Mouse (Mus musculus): Measurements from ENCODE around the gene Actn2. TPM values are rescaled to one million over a fixed set of nuclear protein-coding genes. Genes with fewer than 3 reads are reported as not detected.

Gene Actn2
- polyA plus RNA-seq, 1 experiment from 2014 or later, result 1.3 TPM

DNA sequence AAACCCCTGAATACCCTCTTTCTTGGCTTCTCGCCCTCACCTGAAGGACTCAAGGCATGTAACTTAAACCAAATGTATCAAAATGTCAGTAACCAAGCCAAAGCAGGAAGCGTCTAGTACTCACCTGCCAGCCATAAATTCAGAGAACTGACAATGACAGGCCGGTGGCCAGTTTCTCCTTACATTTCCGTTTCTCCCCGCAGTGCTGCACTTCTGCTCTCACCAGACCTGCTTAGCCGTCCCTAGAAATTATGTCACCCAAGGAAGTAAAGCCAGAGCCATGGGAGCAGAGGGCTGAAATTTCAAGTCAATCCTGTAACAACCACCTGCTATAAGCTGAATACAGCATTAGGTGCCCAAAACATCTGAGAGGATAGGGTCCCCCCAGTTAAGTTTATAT, 887 bp upstream of the Actn2 start:
- Histone ChIP-seq H3K27ac (no peak overlapping the region), H3K4me2 (no peak overlapping the region), H3K4me1 (0 out of 2 replicates have a peak, but pooled peaks cover 3% of the 10 kb centered on the region), H3K36me3 (ENCODE audit: poor library complexity, severe bottlenecking) (no peaks in the 10 kb centered on the region), H3K9ac (no peak overlapping the region), H3K4me3 (no peak overlapping the region), H3K9me3 (replicated peaks) (no peaks in the 10 kb centered on the region), H3K27me3 (peaks cover 6% of the 10 kb centered on the region; the same call in 1 of the 2 replicates)
- WGBS, result 64% methylated on average over 6 of the region's 6 CpGs
- no peak for ATAC-seq

DNA sequence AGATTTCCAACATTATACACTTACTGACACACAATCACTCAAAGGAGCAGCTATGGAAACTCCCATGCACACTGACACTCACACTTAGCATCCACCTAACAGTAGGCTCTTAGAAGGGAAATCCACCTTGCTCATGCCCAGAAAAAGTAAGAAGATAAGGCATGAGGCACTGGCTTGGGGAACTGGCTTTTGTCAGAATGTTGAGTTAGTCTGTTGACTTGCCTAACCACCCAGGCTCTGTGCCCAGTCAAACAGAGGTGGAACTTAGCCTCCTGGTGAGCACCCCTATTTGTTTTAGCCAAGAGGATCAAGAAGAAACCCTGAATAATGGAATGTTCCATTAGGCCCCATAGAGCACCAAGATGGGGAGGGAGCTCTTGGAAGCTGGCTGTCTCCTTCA, 1.1 kb downstream of the Actn2 start:
- H3K9ac ChIP-seq, result no peak overlapping the region
- H3K36me3 ChIP-seq (ENCODE audit: poor library complexity, severe bottlenecking), result no peaks in the 10 kb centered on the region
- peaks cover 6% of the 10 kb centered on the region; the same call in 1 of the 2 replicates for H3K27me3 ChIP-seq
- no peak overlapping the region for H3K4me2 ChIP-seq
- H3K4me3 ChIP-seq, result no peak overlapping the region
- H3K27ac ChIP-seq, result no peak overlapping the region
- 0 out of 2 replicates have a peak, but pooled peaks cover 3% of the 10 kb centered on the region for H3K4me1 ChIP-seq
- H3K9me3 ChIP-seq (replicated peaks), result no peaks in the 10 kb centered on the region
- ATAC-seq, result no peak

DNA sequence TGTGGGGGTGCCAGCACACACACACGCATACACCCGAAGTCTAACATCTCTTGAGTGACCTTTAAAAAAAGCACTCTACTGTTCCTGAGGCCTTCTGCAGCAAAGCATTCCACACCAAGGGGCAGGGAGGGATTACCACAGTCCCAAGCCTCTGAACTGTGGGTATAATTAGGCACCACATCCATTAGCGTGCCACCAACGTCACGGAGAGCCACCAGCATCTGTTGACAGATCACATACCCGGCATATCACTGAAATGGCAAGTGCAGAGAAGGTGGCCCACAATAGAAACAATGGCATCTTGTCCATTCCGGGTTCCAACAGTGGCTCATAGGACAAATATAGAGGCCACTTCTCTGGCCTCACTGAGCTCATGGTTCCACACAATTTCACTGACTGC, 2.8 kb downstream of the Actn2 start:
- WGBS, result 87% methylated on average over 7 of the region's 7 CpGs
- Histone ChIP-seq H3K4me2 (no peak overlapping the region), H3K9ac (no peak overlapping the region), H3K36me3 (ENCODE audit: poor library complexity, severe bottlenecking) (no peaks in the 10 kb centered on the region), H3K4me3 (no peak overlapping the region), H3K9me3 (replicated peaks) (no peaks in the 10 kb centered on the region), H3K27ac (no peak overlapping the region), H3K4me1 (0 out of 2 replicates have a peak, but pooled peaks cover 3% of the 10 kb centered on the region), H3K27me3 (peaks cover 6% of the 10 kb centered on the region; the same call in 1 of the 2 replicates)
- no peak for ATAC-seq

DNA sequence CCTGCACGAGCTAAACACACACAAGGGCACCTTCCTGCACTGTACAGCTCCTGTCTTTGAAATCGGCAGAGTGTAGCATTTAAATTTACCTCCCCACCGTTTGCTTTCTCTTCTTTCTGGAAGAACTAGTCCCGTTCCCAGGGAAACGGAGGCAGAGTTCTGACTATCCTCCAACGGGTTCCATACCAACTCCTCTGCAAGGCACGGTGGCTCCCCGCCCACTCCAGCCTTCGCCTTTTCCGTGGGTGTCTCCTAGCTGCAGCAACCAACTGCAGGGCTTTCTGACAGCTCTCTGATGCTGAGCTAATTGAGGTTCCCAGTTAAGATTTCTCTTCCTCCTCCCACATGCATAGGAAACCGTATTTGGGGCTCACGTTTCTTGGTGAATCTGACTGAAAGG, 6.5 kb downstream of the Actn2 start:
- Histone ChIP-seq H3K36me3 (ENCODE audit: poor library complexity, severe bottlenecking) (no peaks in the 10 kb centered on the region), H3K4me2 (no peak overlapping the region), H3K9ac (no peak overlapping the region), H3K9me3 (replicated peaks) (no peaks in the 10 kb centered on the region), H3K27me3 (no peaks in the 10 kb centered on the region), H3K4me3 (no peak overlapping the region), H3K4me1 (no peaks in the 10 kb centered on the region), H3K27ac (no peak overlapping the region)
- no peak for ATAC-seq
- WGBS, result 76% methylated on average over 12 of the region's 12 CpGs

DNA sequence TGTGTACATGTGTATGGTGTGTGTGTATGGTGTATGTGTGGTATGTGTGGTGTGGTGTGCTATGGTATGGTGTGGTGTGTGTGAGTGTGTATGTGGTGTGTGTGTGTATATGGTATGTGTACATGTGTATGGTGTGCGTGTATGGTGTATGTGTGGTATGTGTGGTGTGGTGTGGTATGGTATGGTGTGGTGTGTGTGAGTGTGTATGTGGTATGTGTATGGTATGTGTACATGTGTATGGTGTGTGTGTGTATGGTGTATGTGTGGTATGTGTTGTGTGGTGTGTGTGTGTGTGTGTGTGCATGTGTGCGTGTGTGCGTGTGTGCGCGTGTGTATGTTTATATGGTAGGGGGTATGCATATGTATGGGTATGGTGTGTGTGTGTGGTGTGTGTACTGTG, 9.0 kb downstream of the Actn2 start:
- Histone ChIP-seq H3K9me3 (replicated peaks) (no peaks in the 10 kb centered on the region), H3K4me2 (no peak overlapping the region), H3K27me3 (no peaks in the 10 kb centered on the region), H3K36me3 (ENCODE audit: poor library complexity, severe bottlenecking) (no peaks in the 10 kb centered on the region), H3K4me1 (no peaks in the 10 kb centered on the region), H3K9ac (no peak overlapping the region), H3K27ac (no peak overlapping the region), H3K4me3 (no peak overlapping the region)
- 92% methylated on average over 5 of the region's 5 CpGs for WGBS
- ATAC-seq, result no peak

DNA sequence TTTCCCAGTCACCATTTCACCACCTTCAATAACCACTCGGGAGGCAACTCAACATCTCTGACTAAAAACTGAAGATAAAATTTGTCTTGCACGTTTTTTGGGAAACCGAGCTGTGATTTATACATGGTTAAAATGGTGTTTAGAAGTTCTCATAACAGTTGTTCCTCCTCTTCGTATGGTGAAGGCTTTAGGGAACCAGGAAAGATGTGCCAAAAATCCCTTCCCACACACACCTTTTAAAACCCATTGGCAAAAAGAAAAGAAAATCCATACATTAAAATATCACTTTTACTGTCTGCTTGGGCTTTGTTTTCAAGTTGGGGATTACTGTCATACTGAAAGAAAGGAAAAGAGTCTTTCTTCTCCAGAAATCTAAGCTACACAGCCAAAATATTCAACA, 12.2 kb downstream of the Actn2 start:
- ATAC-seq, result no peak
- Histone ChIP-seq H3K4me1 (no peaks in the 10 kb centered on the region), H3K27me3 (no peaks in the 10 kb centered on the region), H3K27ac (no peak overlapping the region), H3K9me3 (replicated peaks) (no peaks in the 10 kb centered on the region), H3K36me3 (ENCODE audit: poor library complexity, severe bottlenecking) (no peaks in the 10 kb centered on the region), H3K9ac (no peak overlapping the region), H3K4me2 (no peak overlapping the region), H3K4me3 (no peak overlapping the region)
- 87% methylated on average over 4 of the region's 4 CpGs for WGBS

DNA sequence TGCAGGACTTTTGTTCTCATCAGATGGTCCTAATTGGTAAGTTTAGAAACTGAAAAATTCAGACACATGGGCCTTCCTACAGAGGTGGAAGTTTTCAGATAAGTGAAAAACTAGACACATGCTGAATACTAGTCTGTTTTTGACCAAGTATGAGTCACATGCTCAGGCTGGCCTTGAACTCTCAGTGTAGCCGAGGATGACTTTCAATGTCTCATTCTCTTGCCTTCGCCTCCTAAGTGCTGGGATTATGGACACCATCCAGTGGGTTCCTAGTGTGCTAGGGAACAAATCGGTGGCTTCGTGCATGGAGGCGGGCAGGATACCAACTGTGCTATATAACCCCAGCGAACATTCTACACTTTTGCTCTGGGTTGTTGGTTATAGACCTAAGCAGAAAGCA, 13.0 kb downstream of the Actn2 start:
- H3K4me1 ChIP-seq, result no peaks in the 10 kb centered on the region
- no peaks in the 10 kb centered on the region for H3K9me3 ChIP-seq (replicated peaks)
- no peaks in the 10 kb centered on the region for H3K27me3 ChIP-seq
- no peak overlapping the region for H3K4me2 ChIP-seq
- no peak overlapping the region for H3K9ac ChIP-seq
- no peak overlapping the region for H3K4me3 ChIP-seq
- ATAC-seq, result no peak
- 89% methylated on average over 6 of the region's 6 CpGs for WGBS
- H3K27ac ChIP-seq, result no peak overlapping the region
- H3K36me3 ChIP-seq (ENCODE audit: poor library complexity, severe bottlenecking), result no peaks in the 10 kb centered on the region

DNA sequence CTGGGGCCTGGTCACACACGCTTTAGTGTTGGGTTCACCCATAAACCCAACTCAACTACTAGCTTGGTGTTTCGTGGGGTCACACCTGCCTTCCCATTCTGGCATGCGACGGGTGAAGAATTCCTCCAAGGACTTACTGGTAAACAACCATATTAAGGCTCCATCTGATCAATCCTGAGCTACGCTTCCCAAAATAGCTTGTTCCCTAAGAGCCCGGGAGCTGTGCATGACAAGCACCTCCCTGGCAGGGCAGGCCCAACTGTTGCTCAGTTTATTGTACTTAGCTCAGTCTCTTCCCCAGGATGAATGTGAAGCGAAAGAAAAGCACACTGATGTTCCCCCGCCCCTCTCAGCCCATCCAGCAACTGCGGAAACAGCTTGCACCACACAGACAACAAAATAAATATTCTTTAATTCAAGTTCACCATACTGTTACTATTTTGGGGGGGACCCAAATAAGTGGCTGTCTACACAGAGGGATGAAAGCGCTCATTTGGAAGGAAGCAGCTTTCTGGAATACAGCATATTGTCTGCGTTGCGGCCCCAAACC, 17.4 kb downstream of the Actn2 start:
- Histone ChIP-seq H3K4me1 (no peaks in the 10 kb centered on the region), H3K27me3 (no peaks in the 10 kb centered on the region), H3K27ac (no peak overlapping the region), H3K4me3 (no peak overlapping the region), H3K4me2 (no peak overlapping the region), H3K36me3 (ENCODE audit: poor library complexity, severe bottlenecking) (no peaks in the 10 kb centered on the region), H3K9me3 (replicated peaks) (no peaks in the 10 kb centered on the region), H3K9ac (no peak overlapping the region)
- no peak for ATAC-seq
- 89% methylated on average over 12 of the region's 12 CpGs for WGBS

DNA sequence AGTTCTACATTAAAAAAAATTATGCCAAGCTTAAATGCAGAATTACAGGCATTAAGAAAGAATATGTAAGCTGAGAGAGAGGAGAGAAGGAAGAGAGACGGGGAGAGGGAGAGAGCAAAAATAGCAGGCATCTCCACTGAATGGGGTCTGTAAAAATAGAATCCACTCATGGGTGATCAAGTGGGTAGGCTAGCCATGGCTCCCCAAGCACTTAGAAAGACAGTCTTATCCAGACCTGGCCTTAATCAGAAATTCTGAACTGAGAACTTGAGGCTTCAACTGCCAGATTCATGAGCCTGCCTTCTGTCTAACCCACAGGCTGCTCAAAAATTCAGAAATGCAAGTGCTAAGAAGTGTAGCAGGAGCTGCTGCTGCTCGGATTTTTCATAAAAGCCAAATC, 20.4 kb downstream of the Actn2 start:
- 70% methylated on average over 2 of the region's 2 CpGs for WGBS
- ATAC-seq, result no peak
- Histone ChIP-seq H3K27ac (no peak overlapping the region), H3K36me3 (ENCODE audit: poor library complexity, severe bottlenecking) (no peaks in the 10 kb centered on the region), H3K4me3 (no peak overlapping the region), H3K9ac (no peak overlapping the region), H3K9me3 (replicated peaks) (no peaks in the 10 kb centered on the region), H3K4me1 (no peaks in the 10 kb centered on the region), H3K4me2 (no peak overlapping the region), H3K27me3 (no peaks in the 10 kb centered on the region)

DNA sequence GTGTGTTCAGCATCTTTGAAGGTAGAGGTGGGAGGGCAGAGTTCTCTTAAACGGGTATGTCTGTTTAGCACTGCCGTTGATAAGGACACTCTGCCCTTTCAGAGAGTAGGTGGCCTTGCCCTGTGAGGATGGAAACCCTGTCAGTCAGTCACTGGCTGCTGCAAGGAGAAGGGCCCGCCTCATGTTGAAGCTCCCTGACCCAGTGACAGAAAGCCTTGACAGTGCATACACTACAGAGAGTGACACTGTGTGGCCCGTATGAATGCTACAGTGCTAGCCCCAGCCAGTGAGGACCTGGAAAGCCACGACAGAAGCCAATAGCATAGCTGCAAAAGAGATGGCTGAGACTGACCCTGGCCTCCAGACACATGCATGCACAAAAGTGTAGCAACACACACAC, 22.5 kb downstream of the Actn2 start:
- H3K9me3 ChIP-seq (replicated peaks), result no peaks in the 10 kb centered on the region
- H3K4me1 ChIP-seq, result no peaks in the 10 kb centered on the region
- H3K36me3 ChIP-seq (ENCODE audit: poor library complexity, severe bottlenecking), result no peaks in the 10 kb centered on the region
- H3K4me2 ChIP-seq, result no peak overlapping the region
- no peak overlapping the region for H3K4me3 ChIP-seq
- ATAC-seq, result no peak
- WGBS, result 81% methylated on average over 5 of the region's 5 CpGs
- no peak overlapping the region for H3K9ac ChIP-seq
- H3K27ac ChIP-seq, result no peak overlapping the region
- H3K27me3 ChIP-seq, result no peaks in the 10 kb centered on the region

DNA sequence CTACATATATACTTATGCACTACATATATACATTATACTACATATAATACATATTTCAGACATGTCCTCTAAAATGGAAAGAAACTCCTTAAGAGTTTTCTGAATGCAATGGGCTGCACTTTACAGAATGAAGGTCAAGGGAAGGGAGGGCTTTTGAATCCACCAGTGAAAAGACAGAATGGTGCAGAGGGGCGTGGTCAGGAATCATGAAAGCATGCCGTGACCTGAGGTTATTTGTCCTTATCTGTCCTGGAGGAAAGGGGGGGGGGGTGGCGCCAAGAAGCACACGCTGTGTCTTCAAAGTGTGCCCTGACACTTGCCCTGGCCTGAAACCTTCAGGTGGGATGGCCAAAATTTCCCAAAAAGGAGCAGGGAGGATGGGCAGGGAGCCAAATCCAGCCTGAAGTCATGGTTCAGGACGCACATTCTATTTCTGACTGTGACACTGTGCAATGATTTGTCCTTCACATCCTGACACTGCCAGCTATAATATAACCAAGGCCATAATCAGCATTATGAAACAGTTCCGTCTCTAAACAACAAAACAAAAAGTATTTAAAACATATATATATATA, 23.3 kb downstream of the Actn2 start:
- H3K9me3 ChIP-seq (replicated peaks), result no peaks in the 10 kb centered on the region
- 77% methylated on average over 6 of the region's 6 CpGs for WGBS
- no peak overlapping the region for H3K9ac ChIP-seq
- H3K4me3 ChIP-seq, result no peak overlapping the region
- H3K36me3 ChIP-seq (ENCODE audit: poor library complexity, severe bottlenecking), result no peaks in the 10 kb centered on the region
- H3K27me3 ChIP-seq, result no peaks in the 10 kb centered on the region
- H3K27ac ChIP-seq, result no peak overlapping the region
- ATAC-seq, result no peak
- peaks cover 3% of the 10 kb centered on the region for H3K4me1 ChIP-seq
- H3K4me2 ChIP-seq, result no peak overlapping the region

DNA sequence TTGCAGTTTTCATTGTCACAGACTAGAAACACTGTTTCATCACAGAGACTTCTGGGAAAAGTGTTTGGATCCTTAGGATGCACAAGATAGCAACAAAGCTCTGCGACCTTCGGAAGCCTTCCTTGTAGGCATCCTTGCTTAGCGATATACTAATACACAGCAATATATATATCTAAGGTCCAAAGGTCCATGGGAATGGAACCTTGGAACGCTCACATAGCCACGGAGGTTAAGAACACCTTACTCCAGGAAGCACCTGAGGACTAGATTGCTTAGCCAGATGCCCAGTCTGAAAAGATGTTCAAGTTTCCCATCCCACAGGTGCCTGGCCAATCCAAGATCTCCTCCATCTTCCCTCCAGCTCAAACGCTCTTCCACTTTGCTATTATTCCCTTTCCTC, 26.4 kb downstream of the Actn2 start:
- H3K27me3 ChIP-seq, result no peaks in the 10 kb centered on the region
- no peaks in the 10 kb centered on the region for H3K36me3 ChIP-seq (ENCODE audit: poor library complexity, severe bottlenecking)
- H3K9ac ChIP-seq, result no peak overlapping the region
- H3K9me3 ChIP-seq (replicated peaks), result no peaks in the 10 kb centered on the region
- ATAC-seq, result no peak
- H3K4me3 ChIP-seq, result no peak overlapping the region
- no peak overlapping the region for H3K27ac ChIP-seq
- peaks cover 13% of the 10 kb centered on the region for H3K4me1 ChIP-seq
- H3K4me2 ChIP-seq, result no peak overlapping the region
- 95% methylated on average over 6 of the region's 6 CpGs for WGBS

DNA sequence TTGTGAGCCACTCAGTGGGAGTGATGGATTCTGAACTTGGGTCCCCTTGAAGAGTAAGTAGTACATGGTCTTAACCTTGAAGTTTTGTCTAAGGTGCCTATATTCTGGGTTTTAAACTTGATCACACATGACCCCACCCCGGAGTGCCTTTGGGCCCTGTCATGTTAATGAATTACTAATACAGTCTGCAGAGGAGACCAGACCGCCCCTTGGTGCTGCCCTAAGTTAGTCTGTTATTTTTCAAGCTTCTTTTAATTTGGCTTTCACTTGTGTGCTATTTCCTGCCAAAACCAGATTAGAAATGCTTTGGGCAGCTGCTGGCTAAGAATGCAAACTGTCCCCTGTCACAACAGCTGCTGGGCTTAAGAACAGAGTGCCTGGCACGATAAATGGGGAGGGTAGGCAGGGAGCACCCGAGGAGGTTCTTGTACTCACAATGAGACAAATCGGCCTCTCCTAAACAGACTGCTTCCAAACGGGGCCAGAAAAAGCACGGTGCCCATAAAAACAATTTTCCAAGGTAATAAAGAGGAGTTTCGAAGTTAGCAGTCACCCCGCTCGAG, 28.5 kb downstream of the Actn2 start:
- H3K36me3 ChIP-seq (ENCODE audit: poor library complexity, severe bottlenecking), result no peaks in the 10 kb centered on the region
- no peak overlapping the region for H3K4me3 ChIP-seq
- H3K4me2 ChIP-seq, result no peak overlapping the region
- peak; percentile 85 for ATAC-seq
- H3K9me3 ChIP-seq (replicated peaks), result no peaks in the 10 kb centered on the region
- H3K27ac ChIP-seq, result peak overlapping the region; percentile 31; the same call in 1 of the 2 replicates
- peaks cover 13% of the 10 kb centered on the region for H3K4me1 ChIP-seq
- no peak overlapping the region for H3K9ac ChIP-seq
- H3K27me3 ChIP-seq, result no peaks in the 10 kb centered on the region
- WGBS, result 62% methylated on average over 10 of the region's 10 CpGs
